ENCODE assay signal across 25 mouse cellular contexts in the genomic region with DNA sequence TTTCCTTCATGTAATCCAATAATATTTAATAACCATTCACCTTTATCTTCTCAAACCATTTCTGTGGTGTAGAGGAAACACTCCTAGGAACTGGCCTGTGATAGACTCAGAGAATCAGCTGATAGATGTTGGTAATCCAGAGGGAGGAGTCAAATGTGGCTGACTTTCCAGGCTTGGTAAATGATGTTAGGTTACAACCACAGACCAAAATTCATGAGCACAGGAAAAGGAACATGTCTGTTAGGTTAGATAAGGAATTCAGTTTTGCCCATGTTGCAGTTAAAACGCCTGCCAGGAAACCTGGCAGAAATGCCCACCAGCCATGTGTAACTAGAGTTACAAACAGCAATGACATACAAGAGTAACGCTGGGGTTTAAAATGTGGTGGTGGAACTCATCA. TPM values are rescaled to one million over a fixed set of nuclear protein-coding genes. Genes with fewer than 3 reads are reported as not detected.
A peak's percentile ranks its signal among the peaks of the same experiment; 100 is the strongest.
DNase-seq lines count a peak whose midpoint lies in the region; ATAC-seq and TF ChIP-seq lines count a peak whose summit lies in the region.
"Had no signal": no experiment of that assay in that cellular context is flagged by ENCODE, and none has a peak within 500 bp of the region (broad histone marks: within the 10 kb centered on the region; RNA-seq: fewer than 3 reads in every experiment).

No protein-coding gene starts in this region.

- peak; percentile 95 for DNase-seq in MEL-GATA-1-ER (ENCODE audit: extremely low read depth, low read depth)
- DNase-seq in liver, embryonic 14.5 days (ENCODE audit: low read depth in 3 of 3, low spot score in 3 of 3), result peak in 1 of 3 experiments; percentile 36
- no peak for DNase-seq in left cerebral cortex, adult 8-10 months (ENCODE audit: low spot score in 2 of 2)
- no peak for DNase-seq in thymus, postnatal 14 days
- DNase-seq in cerebellum, adult 2 months, result no peak
- DNase-seq in heart, postnatal 4 days, result no peak
- DNase-seq: adrenal gland, adult 2 months; adrenal gland, postnatal 25 days; B cell, adult 2 months; cerebellum, adult 9-10 months; cerebellum, postnatal 25 days; gastrocnemius, adult 2 months; gastrocnemius, postnatal 25 days; heart, adult 11 months had no signal

- no peak overlapping the region for H3K4me2 ChIP-seq in liver, embryonic 14.5 days (ENCODE audit: low read depth)
- H3K4me2 ChIP-seq: forebrain, embryonic 13.5 days; heart, embryonic 11.5 days; heart, embryonic 15.5 days; hindbrain, embryonic 12.5 days had no signal

- 0 out of 4 replicates have a peak, but pooled peaks cover 0 to 2% of the 10 kb centered on the region in 2 experiments for H3K4me1 ChIP-seq in liver, embryonic 14.5 days (replicated peaks; ENCODE audit: control insufficient read depth in 2 of 2, insufficient read depth in 2 of 2, low read length in 1 of 2)
- no peaks in the 10 kb centered on the region for H3K4me1 ChIP-seq in cerebellum, adult 2 months (ENCODE audit: control insufficient read depth, insufficient read depth, low read length)
- H3K4me1 ChIP-seq: embryonic facial prominence, embryonic 10.5 days; forebrain, embryonic 13.5 days; heart, embryonic 15.5 days; hindbrain, embryonic 12.5 days had no signal

- no peaks in the 10 kb centered on the region for H3K9me3 ChIP-seq in liver, embryonic 14.5 days (ENCODE audit: control insufficient read depth, low read length)
- H3K9me3 ChIP-seq: embryonic facial prominence, embryonic 10.5 days; forebrain, embryonic 13.5 days; G1E; heart, embryonic 15.5 days; hindbrain, embryonic 12.5 days had no signal

- no peaks in the 10 kb centered on the region for H3K36me3 ChIP-seq in liver, embryonic 14.5 days (replicated peaks; ENCODE audit: control insufficient read depth, insufficient read depth, low read depth)
- H3K36me3 ChIP-seq: embryonic facial prominence, embryonic 10.5 days; G1E; heart, embryonic 15.5 days; hindbrain, embryonic 12.5 days had no signal

- no peak overlapping the region for H3K4me3 ChIP-seq in liver, embryonic 14.5 days (ENCODE audit: insufficient read depth in 1 of 2, low read depth in 2 of 2, low read length in 2 of 2)
- H3K4me3 ChIP-seq in cerebellum, adult 2 months (replicated peaks; ENCODE audit: insufficient read depth, low read depth, low read length), result no peak overlapping the region
- H3K4me3 ChIP-seq: embryonic facial prominence, embryonic 10.5 days; forebrain, embryonic 13.5 days; gastrocnemius, adult 2 months; heart, embryonic 15.5 days; hindbrain, embryonic 12.5 days had no signal

- no peak overlapping the region for H3K9ac ChIP-seq in liver, embryonic 14.5 days (replicated peaks)
- H3K9ac ChIP-seq: forebrain, embryonic 13.5 days; heart, embryonic 15.5 days; hindbrain, embryonic 12.5 days had no signal

- no peak overlapping the region for H3K27ac ChIP-seq in liver, embryonic 14.5 days
- no peak overlapping the region for H3K27ac ChIP-seq in cerebellum, adult 2 months (ENCODE audit: insufficient read depth, low read length)
- H3K27ac ChIP-seq: embryonic facial prominence, embryonic 10.5 days; forebrain, embryonic 13.5 days; gastrocnemius, adult 2 months; heart, embryonic 15.5 days; hindbrain, embryonic 12.5 days had no signal

- no peak for TF ChIP-seq POLR2A in cerebellum, adult 2 months (IDR thresholded peaks at IDR 0.05; ENCODE audit: borderline replicate concordance, insufficient read depth, low read length)

- TF ChIP-seq EP300 in liver, embryonic 14.5 days (IDR thresholded peaks at IDR 0.05; ENCODE audit: low read depth), result no peak

- ATAC-seq in granulocyte monocyte progenitor cell, adult 5-6 weeks (replicated peaks; ENCODE audit: poor library complexity, severe bottlenecking), result peak; percentile 93
- peak; percentile 63 for ATAC-seq in liver, embryonic 14.5 days (ENCODE audit: insufficient read depth)
- peak; percentile 94 for ATAC-seq in megakaryocyte progenitor cell, adult 5-6 weeks (replicated peaks; ENCODE audit: poor library complexity)
- ATAC-seq: CD4-positive, CD25-positive, alpha-beta regulatory T cell, adult 4 months; forebrain, embryonic 13.5 days; hindbrain, embryonic 16.5 days; inflammation-experienced regulatory T-cells, adult 6 months had no signal

- no peaks in the 10 kb centered on the region for H3K27me3 ChIP-seq in liver, embryonic 14.5 days (ENCODE audit: control insufficient read depth, insufficient read depth, low read length)
- no peaks in the 10 kb centered on the region for H3K27me3 ChIP-seq in cerebellum, adult 2 months (ENCODE audit: control insufficient read depth, insufficient read depth, low read length)
- H3K27me3 ChIP-seq: forebrain, embryonic 13.5 days; heart, embryonic 15.5 days; hindbrain, embryonic 12.5 days had no signal

- no peak for TF ChIP-seq CTCF in liver, embryonic 14.5 days (IDR thresholded peaks at IDR 0.05; ENCODE audit: low read depth)
- TF ChIP-seq CTCF in cerebellum, adult 2 months (IDR thresholded peaks at IDR 0.05; ENCODE audit: borderline replicate concordance, insufficient read depth, low read depth, low read length), result no peak

- 5% methylated on average over 2 of the region's 2 CpGs for WGBS in liver, embryonic 14.5 days (ENCODE audit: insufficient replicate concordance)
- WGBS in cerebellum, adult 2 months, result 72% methylated on average over 2 of the region's 2 CpGs

RNA-seq across cellular contexts. Expression of a gene that starts 6.2 kb away (rescaled TPM):
- total RNA-seq in granulocyte monocyte progenitor cell, adult 5-6 weeks (2014; fragmentation: Nextera tagmentation), result 28.2 and 45.6 TPM in 2 replicates
- 32.4 and 46.0 TPM in 2 replicates for total RNA-seq in granulocyte monocyte progenitor cell, adult 5-6 weeks (2017)
- polyA plus RNA-seq in liver, embryonic 14.5 days (2012; rRNA removed), result 1.9 TPM in 2 replicates
- 2.3 and 4.3 TPM in 2 replicates for polyA plus RNA-seq in liver, embryonic 14.5 days (2014; fragmentation: Nextera tagmentation; extraction: Ambion mirVana)
- total RNA-seq in megakaryocyte progenitor cell, adult 5-6 weeks (2015), result 27.3 and 39.1 TPM in 2 replicates
- 21.7 and 31.9 TPM in 2 replicates for total RNA-seq in megakaryocyte progenitor cell, adult 5-6 weeks (2017)
- total RNA-seq in left cerebral cortex, adult 8-10 months (2022), result under 1 TPM; 0.24 to 0.96 (median 0.39) TPM
- 0.31 and 0.48 TPM in 2 replicates for polyA plus RNA-seq in cerebellum, adult 2 months (2012; rRNA removed)
- under 1 TPM in 1 of 2 experiments, not detected in 1; 0.61 TPM for total RNA-seq in heart, postnatal 4 days (2021)
- total RNA-seq: G1E; gastrocnemius, adult 2 months had no signal
- polyA plus RNA-seq: CD4-positive, CD25-positive, alpha-beta regulatory T cell, adult 4 months; inflammation-experienced regulatory T-cells, adult 6 months had no signal

Comparison
In these comparisons a context has a peak if more than half of its experiments do, and no peak if none do; other contexts are left out.
1. RNA of a gene that starts 6.2 kb away (total RNA-seq): 28.2 to 46.0 TPM in granulocyte monocyte progenitor cell, adult 5-6 weeks and 21.7 to 39.1 TPM in megakaryocyte progenitor cell, adult 5-6 weeks; 0.61 TPM in heart, postnatal 4 days and 0.24 to 0.96 TPM in left cerebral cortex, adult 8-10 months; every median in the first group is over 10 times any median in the second.
2. Peak in every context shown above with its lines, with median percentiles within 50 percentile points of each other: ATAC-seq.